Mouse (Mus musculus): ENCODE measurements at regions not wholly inside any gene's neighbourhood (a gene's known extent, or its start where the extent isn't known, plus 50 kb on each side); places are given as distances from the start of the nearest gene placed in this dataset.

DNA sequence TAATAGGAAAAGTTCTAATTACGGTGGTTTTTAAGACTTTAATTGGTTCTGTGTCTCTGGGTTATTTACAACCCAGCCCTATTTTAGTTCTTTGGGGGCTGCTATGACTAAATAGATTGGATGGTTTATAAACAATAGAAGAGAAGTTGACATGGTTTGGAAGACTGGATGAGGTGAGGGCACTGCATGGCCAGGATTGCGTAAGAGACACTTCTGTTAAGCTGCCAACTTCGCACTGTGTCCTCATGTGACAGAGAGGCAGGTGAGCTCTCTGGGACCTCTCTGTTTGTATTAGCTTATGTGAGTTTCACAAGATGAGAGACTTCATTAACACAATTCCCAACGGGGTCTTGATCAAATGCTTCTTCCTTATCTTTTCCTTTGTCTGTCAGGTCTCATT lies 182.5 kb upstream of the Fbxl7 start:
- TF ChIP-seq ZNF384 (IDR thresholded peaks at IDR 0.05; ENCODE audit: low read depth, low read length) (no peak), ZC3H11A (IDR thresholded peaks at IDR 0.05; ENCODE audit: borderline replicate concordance, low read depth, low read length) (no peak), HCFC1 (IDR thresholded peaks at IDR 0.05; ENCODE audit: borderline replicate concordance, insufficient read depth, low read length) (no peak)
